Mouse (Mus musculus) liver, embryonic 14.5 days (tissue): ENCODE measurements around the gene Pacsin2.

ENCODE experiments used
- CTCF ChIP-seq: IDR thresholded peaks from 2 replicates; pipeline ENCODE4 v1.5.1; 2016; ENCODE audit warnings: antibody characterized with exemption, low read depth, control low read depth
- EP300 ChIP-seq: IDR thresholded peaks from 2 replicates; pipeline ENCODE4 v1.6.1; 2016; ENCODE audit warnings: antibody characterized with exemption, low read depth

GRCm38 (mm10) chr15:83415391-83415790, 49.0 kb downstream of the Pacsin2 start:
- TF ChIP-seq CTCF (no peak), EP300 (no peak)
